Mouse (Mus musculus) limb, embryonic 12.5 days (tissue): ENCODE measurements at regions not wholly inside any gene's neighbourhood (a gene's known extent, or its start where the extent isn't known, plus 50 kb on each side); places are given as distances from the start of the nearest gene placed in this dataset.

Experiments used
- ATAC-seq: fragments of 200-750 bp; cut with Nextera tagmentation; 2 replicates; pipeline ENCODE4 v1.8.0; 2017; ENCODE audit warnings: low read depth, moderate TSS enrichment; ENCODE audit not compliant: insufficient number of reproducible peaks, insufficient read depth, low FRiP score, low TSS enrichment
- H3K27ac ChIP-seq: fragments of 300-500 bp; sonication (generic); 2 replicates; pipeline ENCODE4 v1.5.1; 2016; ENCODE audit warnings: mild to moderate bottlenecking, moderate library complexity
- H3K27me3 ChIP-seq: fragments of 300-500 bp; sonication (generic); 2 replicates; pipeline ENCODE4 v1.6.1; 2016; ENCODE audit warnings: mild to moderate bottlenecking, moderate library complexity
- H3K36me3 ChIP-seq: fragments of 300-500 bp; sonication (generic); 2 replicates; pipeline ENCODE4 v1.6.1; 2016; ENCODE audit warnings: mild to moderate bottlenecking, moderate library complexity
- H3K4me1 ChIP-seq: fragments of 300-500 bp; sonication (generic); replicated peaks from 2 replicates; pipeline ENCODE4 v1.6.1; 2016
- H3K4me2 ChIP-seq: fragments of 300-500 bp; sonication (generic); 2 replicates; pipeline ENCODE4 v1.6.1; 2016; ENCODE audit warnings: mild to moderate bottlenecking, moderate library complexity
- H3K4me3 ChIP-seq: fragments of 300-500 bp; sonication (generic); replicated peaks from 2 replicates; pipeline ENCODE4 v1.5.1; 2016; ENCODE audit warnings: mild to moderate bottlenecking
- H3K9ac ChIP-seq: fragments of 300-500 bp; sonication (generic); replicated peaks from 2 replicates; pipeline ENCODE4 v1.6.1; 2016; ENCODE audit warnings: mild to moderate bottlenecking, moderate library complexity
- H3K9me3 ChIP-seq: fragments of 300-500 bp; sonication (generic); 2 replicates; pipeline ENCODE4 v1.6.1; 2016; ENCODE audit warnings: mild to moderate bottlenecking, moderate library complexity
- WGBS: fragments of 180-500 bp; shearing (Covaris S2); methylation state at CpG from one replicate; pipeline ENCODE4 v1.1.7; 2016; 5-methylcytosine and 5-hydroxymethylcytosine counted together

- no peak for ATAC-seq
- Histone ChIP-seq H3K36me3 (no peaks in the 10 kb centered on the region), H3K27me3 (peaks cover 15% of the 10 kb centered on the region), H3K27ac (no peak overlapping the region), H3K4me1 (no peaks in the 10 kb centered on the region), H3K9ac (no peak overlapping the region), H3K4me3 (no peak overlapping the region), H3K9me3 (peaks cover 3% of the 10 kb centered on the region; the same call in 1 of the 2 replicates), H3K4me2 (no peak overlapping the region)
- 59% methylated on average over 5 of the region's 5 CpGs for WGBS
Observed at GRCm38 (mm10) chr11:19073265-19073664, 54.5 kb upstream of the Meis1 start.

- no peak for ATAC-seq
- no peak overlapping the region for H3K4me2 ChIP-seq
Observed at GRCm38 (mm10) chr11:19073887-19074564, 55.2 kb upstream of the Meis1 start.

GRCm38 (mm10) chr11:19091101-19091857 is 72.5 kb upstream of the Meis1 start:
- H3K9ac ChIP-seq = no peak overlapping the region
- no peak overlapping the region for H3K4me3 ChIP-seq
- 63% methylated on average over 15 of the region's 15 CpGs for WGBS
- 0 out of 2 replicates have a peak, but pooled peaks cover 9% of the 10 kb centered on the region for H3K4me1 ChIP-seq
- no peak overlapping the region for H3K27ac ChIP-seq
- no peaks in the 10 kb centered on the region for H3K36me3 ChIP-seq
- H3K4me2 ChIP-seq = no peak overlapping the region
- no peaks in the 10 kb centered on the region for H3K27me3 ChIP-seq
- H3K9me3 ChIP-seq = no peaks in the 10 kb centered on the region
- ATAC-seq = no peak

More at GRCm38 (mm10) chr11:19073887-19074564, 55.2 kb upstream of the Meis1 start:
- no peaks in the 10 kb centered on the region for H3K36me3 ChIP-seq
- H3K9ac ChIP-seq = no peak overlapping the region
- peaks cover 12% of the 10 kb centered on the region for H3K27me3 ChIP-seq
- WGBS = 68% methylated on average over 11 of the region's 11 CpGs
- no peak overlapping the region for H3K27ac ChIP-seq
- H3K4me3 ChIP-seq = no peak overlapping the region
- no peaks in the 10 kb centered on the region for H3K4me1 ChIP-seq
- peaks cover 3% of the 10 kb centered on the region; the same call in 1 of the 2 replicates for H3K9me3 ChIP-seq

- Histone ChIP-seq H3K4me3 (no peak overlapping the region), H3K4me1 (0 out of 2 replicates have a peak, but pooled peaks cover 9% of the 10 kb centered on the region), H3K4me2 (no peak overlapping the region), H3K27ac (no peak overlapping the region), H3K27me3 (no peaks in the 10 kb centered on the region), H3K36me3 (no peaks in the 10 kb centered on the region), H3K9ac (no peak overlapping the region), H3K9me3 (no peaks in the 10 kb centered on the region)
- ATAC-seq = no peak
- WGBS = 66% methylated on average over 9 of the region's 9 CpGs
Observed at GRCm38 (mm10) chr11:19092967-19093745, 74.4 kb upstream of the Meis1 start.

GRCm38 (mm10) chr11:19093749-19094148 is 75.0 kb upstream of the Meis1 start:
- no peak for ATAC-seq
- Histone ChIP-seq H3K4me2 (no peak overlapping the region), H3K27me3 (no peaks in the 10 kb centered on the region), H3K36me3 (no peaks in the 10 kb centered on the region), H3K9ac (no peak overlapping the region), H3K9me3 (no peaks in the 10 kb centered on the region), H3K27ac (no peak overlapping the region), H3K4me1 (0 out of 2 replicates have a peak, but pooled peaks cover 9% of the 10 kb centered on the region), H3K4me3 (no peak overlapping the region)
- 75% methylated on average over 4 of the region's 4 CpGs for WGBS

- Histone ChIP-seq H3K4me1 (0 out of 2 replicates have a peak, but pooled peaks cover 9% of the 10 kb centered on the region), H3K36me3 (no peaks in the 10 kb centered on the region), H3K9ac (no peak overlapping the region), H3K4me3 (no peak overlapping the region), H3K27me3 (no peaks in the 10 kb centered on the region), H3K4me2 (no peak overlapping the region), H3K27ac (no peak overlapping the region), H3K9me3 (no peaks in the 10 kb centered on the region)
- 82% methylated on average over 14 of the region's 14 CpGs for WGBS
- no peak; the same call in 1 of the 2 replicates for ATAC-seq
Observed at GRCm38 (mm10) chr11:19094183-19094582, 75.4 kb upstream of the Meis1 start.

- Histone ChIP-seq H3K9me3 (no peaks in the 10 kb centered on the region), H3K4me2 (no peak overlapping the region), H3K36me3 (no peaks in the 10 kb centered on the region), H3K9ac (no peak overlapping the region), H3K4me3 (no peak overlapping the region), H3K27ac (no peak overlapping the region), H3K4me1 (0 out of 2 replicates have a peak, but pooled peaks cover 5% of the 10 kb centered on the region), H3K27me3 (0 out of 2 replicates have a peak, but pooled peaks cover 16% of the 10 kb centered on the region)
- 45% methylated on average over 7 of the region's 7 CpGs for WGBS
- ATAC-seq = no peak
Observed at GRCm38 (mm10) chr11:19102981-19103568, 84.3 kb upstream of the Meis1 start.

- Histone ChIP-seq H3K9me3 (no peaks in the 10 kb centered on the region), H3K4me1 (0 out of 2 replicates have a peak, but pooled peaks cover 5% of the 10 kb centered on the region), H3K4me2 (no peak overlapping the region), H3K27ac (no peak overlapping the region), H3K4me3 (no peak overlapping the region), H3K27me3 (0 out of 2 replicates have a peak, but pooled peaks cover 16% of the 10 kb centered on the region), H3K9ac (no peak overlapping the region), H3K36me3 (no peaks in the 10 kb centered on the region)
- no peak for ATAC-seq
- 82% methylated on average over 6 of the region's 6 CpGs for WGBS
Observed at GRCm38 (mm10) chr11:19107180-19107579, 88.4 kb upstream of the Meis1 start.

- H3K9me3 ChIP-seq = no peaks in the 10 kb centered on the region
- no peak overlapping the region for H3K4me3 ChIP-seq
- H3K4me2 ChIP-seq = no peak overlapping the region
- H3K27me3 ChIP-seq = 0 out of 2 replicates have a peak, but pooled peaks cover 7% of the 10 kb centered on the region
- no peak overlapping the region for H3K9ac ChIP-seq
- ATAC-seq = no peak
- WGBS = 64% methylated on average over 4 of the region's 4 CpGs
- no peaks in the 10 kb centered on the region for H3K36me3 ChIP-seq
- no peak overlapping the region for H3K27ac ChIP-seq
- no peaks in the 10 kb centered on the region for H3K4me1 ChIP-seq
Observed at GRCm38 (mm10) chr11:19109055-19109454, 90.3 kb upstream of the Meis1 start.

GRCm38 (mm10) chr11:19111916-19112575 is 93.3 kb upstream of the Meis1 start:
- Histone ChIP-seq H3K36me3 (no peaks in the 10 kb centered on the region), H3K4me3 (no peak overlapping the region), H3K9me3 (no peaks in the 10 kb centered on the region), H3K4me1 (no peaks in the 10 kb centered on the region), H3K4me2 (no peak overlapping the region), H3K27me3 (0 out of 2 replicates have a peak, but pooled peaks cover 7% of the 10 kb centered on the region), H3K9ac (no peak overlapping the region), H3K27ac (no peak overlapping the region)
- 62% methylated on average over 7 of the region's 7 CpGs for WGBS
- ATAC-seq = no peak
